Mouse (Mus musculus) CD4-positive helper T cell, adult 2 months (primary cell): ENCODE data around the gene Ets2.
"Not testable (repeated sequence)": the region's sequence is repeated elsewhere in the genome, so short reads cannot be mapped to it uniquely, and the experiment has no call there.

Source experiments
- DNase-seq: peaks from one replicate; pipeline ENCODE4 v3.0.0-alpha.2; 2012; ENCODE audit warnings: low read depth, missing footprints, low spot score

The Ets2 gene

GRCm38 (mm10) chr16:95729775-95730174 is 27.9 kb downstream of the Ets2 start:
- no peak for DNase-seq

DNA sequence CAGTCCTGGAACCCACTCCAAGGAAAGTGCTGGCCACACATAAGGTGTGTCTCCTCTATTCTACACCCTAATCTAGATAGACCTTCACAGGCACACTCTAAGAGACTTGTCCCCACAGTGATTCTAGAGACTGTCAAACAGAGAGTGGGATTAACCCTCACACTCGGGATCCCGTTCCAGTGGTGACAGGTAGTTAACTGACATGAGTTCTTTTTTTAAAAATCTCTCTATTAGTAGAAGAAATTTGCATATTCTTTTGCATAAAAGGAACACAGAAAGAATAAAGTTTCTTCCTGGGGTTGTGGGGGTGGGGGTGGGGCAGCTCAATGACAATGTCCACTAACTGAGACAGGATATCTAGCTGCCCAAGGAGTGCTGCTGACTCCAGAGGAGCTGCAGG is 32.9 kb downstream of the Ets2 start:
- no peak for DNase-seq

DNA sequence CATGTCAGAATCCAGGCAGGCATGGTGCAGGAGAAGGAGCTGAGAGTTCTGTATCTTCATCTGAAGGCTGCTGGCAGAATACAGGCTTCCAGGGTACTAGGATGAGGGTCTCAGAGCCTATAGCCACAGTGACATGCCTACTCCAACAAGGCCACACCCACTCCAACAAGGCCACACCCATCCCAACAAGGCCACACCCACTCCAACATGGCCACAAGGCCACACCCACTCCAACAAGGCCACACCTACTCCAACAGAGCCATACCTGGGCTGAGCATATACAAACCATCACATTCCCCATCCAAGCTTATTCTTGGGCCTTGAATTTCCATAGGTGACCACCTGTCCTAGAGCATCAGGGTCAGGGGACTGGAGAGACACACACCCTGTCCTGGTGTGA is 34.2 kb downstream of the Ets2 start:
- DNase-seq = no peak

- DNase-seq = no peak
Measured at GRCm38 (mm10) chr16:95736470-95736869, 34.6 kb downstream of the Ets2 start.

DNA sequence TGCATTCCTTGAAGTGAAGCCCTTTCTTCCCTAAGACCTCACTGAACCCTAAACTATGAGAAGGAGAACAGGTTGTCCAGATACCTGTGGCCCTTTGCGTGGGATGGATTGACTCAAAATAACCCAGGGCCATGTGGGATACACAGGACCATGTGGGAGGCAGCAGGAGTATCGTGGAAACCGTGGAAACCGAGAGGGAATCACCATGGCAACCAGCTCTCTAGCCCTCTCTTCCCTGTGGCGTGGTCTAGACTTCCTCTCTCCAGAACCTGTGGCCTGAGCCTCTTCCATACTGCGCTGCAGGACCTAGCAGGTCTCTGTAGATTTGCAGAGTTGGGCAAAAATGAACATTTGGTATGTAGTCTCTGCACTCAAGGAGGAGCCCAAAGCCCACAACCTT is 37.6 kb downstream of the Ets2 start:
- DNase-seq = no peak

DNA sequence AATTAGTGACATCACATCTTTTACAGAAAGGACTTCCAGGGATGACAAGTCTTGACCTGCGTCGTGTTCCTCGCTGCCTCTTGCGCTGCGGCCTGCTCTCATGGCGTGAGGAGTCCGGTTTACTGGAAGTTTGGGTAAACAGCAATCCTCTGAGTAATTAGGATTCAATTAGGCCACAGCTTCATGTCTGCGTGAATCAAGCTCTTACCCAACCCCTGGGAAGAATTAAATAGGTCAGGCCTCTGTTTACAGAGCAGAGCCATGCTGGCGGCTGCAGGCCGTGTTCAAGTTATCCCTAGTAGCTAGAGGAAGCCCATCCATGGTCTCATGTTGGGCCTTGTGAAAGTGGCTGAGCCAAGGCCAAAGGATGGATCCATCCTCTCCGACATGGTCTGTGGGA is 39.5 kb downstream of the Ets2 start:
- DNase-seq = no peak

DNA sequence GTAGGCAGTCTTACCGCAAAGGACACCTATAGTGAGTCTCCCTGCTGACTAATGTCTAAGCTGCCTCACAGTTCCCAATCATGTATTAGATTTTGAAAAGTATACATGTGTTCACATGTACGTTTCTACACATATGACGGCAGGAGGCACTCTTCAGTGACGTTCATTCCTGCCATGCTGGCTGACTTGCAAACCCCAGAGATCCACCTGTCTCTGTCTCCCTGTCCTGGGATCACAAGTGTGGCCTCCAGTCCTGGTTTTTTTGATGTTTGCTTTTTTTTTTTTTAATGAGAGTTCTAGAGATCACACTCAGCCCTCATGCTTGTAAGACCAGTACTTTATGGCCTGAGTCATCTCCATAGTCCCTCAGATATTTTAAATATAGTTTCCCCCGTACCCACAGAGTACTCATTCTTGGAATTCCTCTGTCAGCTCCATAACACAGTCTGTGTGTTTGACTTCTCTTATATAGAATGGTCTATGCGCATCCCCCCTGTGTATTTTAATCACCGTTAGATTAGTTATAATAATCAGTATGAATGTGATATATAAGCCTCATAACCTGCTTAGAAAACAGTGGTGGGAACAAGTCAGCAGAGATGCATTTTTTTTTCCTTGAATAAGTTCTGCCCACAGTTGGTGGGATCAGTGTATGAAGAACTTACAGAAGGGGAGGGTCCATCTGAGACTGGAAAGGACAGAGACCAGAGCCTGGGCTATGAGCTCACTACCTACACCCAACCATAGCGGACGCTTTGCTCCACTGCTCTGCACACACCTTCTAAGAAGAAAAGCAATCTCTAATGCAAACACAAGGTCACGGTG is 40.3 kb downstream of the Ets2 start:
- DNase-seq = no peak

DNA sequence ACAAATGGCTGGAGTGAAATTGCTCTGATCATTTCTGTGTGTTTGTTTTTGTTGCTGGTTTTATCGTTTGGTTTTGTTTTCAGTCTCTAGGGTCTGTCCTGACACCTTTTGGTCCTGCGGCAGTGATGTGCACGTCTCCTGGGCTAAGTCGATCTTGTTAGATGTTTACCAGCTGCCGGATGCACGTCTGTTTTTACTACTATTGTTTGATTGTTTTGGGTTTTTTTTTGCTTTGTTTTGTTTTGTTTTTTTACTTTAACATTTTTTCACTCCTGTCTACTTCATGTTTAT is 40.8 kb downstream of the Ets2 start:
- no peak for DNase-seq

DNA sequence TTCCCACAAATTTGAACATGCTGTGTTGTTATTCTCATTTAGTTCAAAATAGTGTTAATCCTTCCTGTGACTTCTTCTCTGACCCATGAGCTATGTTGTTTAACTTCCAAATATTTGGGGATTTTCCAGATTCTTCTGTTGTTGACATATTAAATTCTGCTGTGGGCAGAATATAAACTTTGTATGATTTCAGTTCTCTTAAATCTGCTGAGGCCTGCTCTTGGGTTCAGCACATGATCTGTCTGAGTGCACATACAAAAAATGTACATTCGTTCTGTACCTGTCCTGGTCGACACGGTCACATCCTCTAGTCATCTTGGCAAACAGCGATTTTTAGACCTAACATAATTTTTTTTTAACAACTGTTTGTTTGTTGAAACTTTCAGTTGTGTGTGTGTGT is 41.2 kb downstream of the Ets2 start:
- no peak for DNase-seq

- no peak for DNase-seq
Measured at GRCm38 (mm10) chr16:95744771-95745170, 42.9 kb downstream of the Ets2 start.

- no peak for DNase-seq
Measured at GRCm38 (mm10) chr16:95745685-95746084, 43.8 kb downstream of the Ets2 start.

DNA sequence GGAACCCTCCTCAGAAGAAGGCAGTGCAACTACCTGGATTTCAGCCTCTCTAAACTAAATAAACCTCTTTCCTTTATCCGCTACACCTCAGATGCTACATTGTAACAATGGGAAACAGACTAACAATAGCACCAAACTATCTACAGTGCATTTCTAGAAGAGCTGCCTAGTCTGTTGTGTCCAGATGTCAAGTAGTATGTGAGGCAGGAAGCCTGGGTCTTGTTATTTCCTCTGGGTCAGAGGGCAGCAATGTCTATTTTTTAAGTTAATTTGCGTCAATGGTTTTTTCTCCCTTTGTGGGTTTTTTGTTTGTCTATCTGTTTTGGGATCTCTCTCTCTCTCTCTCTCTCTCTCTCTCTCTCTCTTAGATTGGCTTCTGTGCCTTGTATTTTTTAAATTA is 44.7 kb downstream of the Ets2 start:
- no peak for DNase-seq

GRCm38 (mm10) chr16:95749291-95750103 is 47.6 kb downstream of the Ets2 start:
- peak; percentile 76 for DNase-seq

DNA sequence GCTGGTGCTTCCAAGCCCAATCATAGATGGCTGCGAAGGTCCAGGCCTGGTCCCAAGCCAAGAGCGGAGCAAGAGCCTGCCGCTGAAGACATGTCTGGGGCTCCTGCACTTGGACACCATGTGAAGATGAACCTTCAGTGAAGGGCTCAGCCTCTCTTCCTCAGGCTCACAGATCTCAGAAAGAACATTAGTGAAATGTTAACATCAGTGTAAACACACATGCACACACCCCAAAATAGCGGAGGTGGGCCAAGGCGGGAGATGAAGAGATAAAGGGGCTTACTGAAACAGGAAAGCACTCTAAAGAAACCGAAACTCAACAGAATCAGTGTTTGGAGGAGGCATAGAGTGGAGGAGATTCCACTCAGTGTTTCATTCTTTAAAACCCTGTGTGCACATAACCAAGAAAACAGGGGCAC is 48.3 kb downstream of the Ets2 start:
- peak; percentile 83 for DNase-seq

DNA sequence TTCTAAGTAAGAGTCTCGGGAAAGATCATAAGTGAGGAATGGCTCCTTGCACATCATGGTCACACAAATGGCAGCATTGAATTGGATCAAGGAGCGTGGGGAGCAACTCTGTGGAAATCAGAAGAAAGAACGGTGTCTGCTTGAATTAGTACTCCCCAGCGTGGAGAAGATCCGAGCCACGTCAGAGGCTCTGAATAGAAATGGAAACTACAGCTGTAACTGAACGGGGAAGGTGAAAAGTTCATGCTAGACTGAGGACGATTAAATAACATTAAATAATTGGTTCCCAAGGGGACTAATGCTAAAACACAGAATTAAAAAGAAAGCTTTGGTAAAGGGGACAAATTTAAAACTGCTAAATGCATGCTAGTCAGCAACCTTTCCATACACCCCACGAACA is 50.6 kb downstream of the Ets2 start:
- peak; percentile 42 for DNase-seq

GRCm38 (mm10) chr16:95753295-95753694 is 51.4 kb downstream of the Ets2 start:
- DNase-seq = no peak

- DNase-seq = no peak
Measured at GRCm38 (mm10) chr16:95759151-95759987, 57.5 kb downstream of the Ets2 start.

DNA sequence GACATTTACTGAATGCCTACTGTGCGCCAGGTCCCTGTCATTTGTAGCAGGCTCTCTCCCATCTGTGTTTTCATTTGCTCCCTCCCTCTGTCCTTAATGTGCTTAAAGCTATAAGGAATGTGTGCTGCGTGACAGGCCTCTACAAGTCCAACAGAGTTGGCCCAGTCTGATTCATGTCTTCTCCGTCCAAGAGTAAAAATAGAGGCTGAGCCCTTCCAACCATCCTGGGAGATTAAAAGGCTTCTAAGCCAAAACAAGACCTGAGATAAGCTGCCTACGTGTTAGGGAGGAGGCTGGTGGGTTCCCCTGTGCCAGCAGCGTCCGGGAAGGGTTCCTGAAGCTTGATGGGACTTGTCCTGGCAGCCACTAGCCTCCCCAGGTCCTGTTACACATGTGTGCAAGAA is 58.1 kb downstream of the Ets2 start:
- no peak for DNase-seq

GRCm38 (mm10) chr16:95761742-95762141 is 59.9 kb downstream of the Ets2 start:
- peak; percentile 46 for DNase-seq

- no peak for DNase-seq
Measured at GRCm38 (mm10) chr16:95763201-95763600, 61.3 kb downstream of the Ets2 start.

- not testable (repeated sequence) for DNase-seq
Measured at GRCm38 (mm10) chr16:95764041-95764440, 62.2 kb downstream of the Ets2 start.

- DNase-seq = no peak
Measured at GRCm38 (mm10) chr16:95766181-95766580, 64.3 kb downstream of the Ets2 start.
